Mouse (Mus musculus): ENCODE data around the gene Sv2a.
"Not testable (repeated sequence)": the region's sequence is repeated elsewhere in the genome, so short reads cannot be mapped to it uniquely, and the experiment has no call there.

Gene Sv2a

GRCm38 (mm10) chr3:96221640-96222038 is 40.7 kb downstream of the Sv2a start:
- DNase-seq, result peak; percentile 44

GRCm38 (mm10) chr3:96222774-96223173 is 41.8 kb downstream of the Sv2a start:
- no peak for DNase-seq

DNA sequence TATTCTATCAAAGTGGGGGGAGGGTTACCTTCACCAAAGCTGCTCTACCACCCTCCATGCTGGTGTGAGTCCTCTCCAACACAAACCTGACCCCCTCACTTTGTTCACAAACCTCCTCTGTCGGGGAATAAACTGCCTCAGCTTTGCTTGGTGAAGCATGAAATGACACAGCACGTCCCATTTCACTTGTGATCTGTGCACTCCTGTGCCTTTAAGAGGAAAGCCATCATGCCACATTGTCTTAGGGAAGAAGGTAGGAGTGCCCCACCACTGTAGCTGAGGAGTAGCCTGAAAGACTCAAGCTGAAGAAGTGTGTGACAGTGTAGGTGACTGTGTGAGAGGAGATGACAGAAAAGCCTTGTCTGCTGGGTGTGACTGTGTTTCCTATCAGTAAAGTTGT is 44.5 kb downstream of the Sv2a start:
- no peak for DNase-seq

DNA sequence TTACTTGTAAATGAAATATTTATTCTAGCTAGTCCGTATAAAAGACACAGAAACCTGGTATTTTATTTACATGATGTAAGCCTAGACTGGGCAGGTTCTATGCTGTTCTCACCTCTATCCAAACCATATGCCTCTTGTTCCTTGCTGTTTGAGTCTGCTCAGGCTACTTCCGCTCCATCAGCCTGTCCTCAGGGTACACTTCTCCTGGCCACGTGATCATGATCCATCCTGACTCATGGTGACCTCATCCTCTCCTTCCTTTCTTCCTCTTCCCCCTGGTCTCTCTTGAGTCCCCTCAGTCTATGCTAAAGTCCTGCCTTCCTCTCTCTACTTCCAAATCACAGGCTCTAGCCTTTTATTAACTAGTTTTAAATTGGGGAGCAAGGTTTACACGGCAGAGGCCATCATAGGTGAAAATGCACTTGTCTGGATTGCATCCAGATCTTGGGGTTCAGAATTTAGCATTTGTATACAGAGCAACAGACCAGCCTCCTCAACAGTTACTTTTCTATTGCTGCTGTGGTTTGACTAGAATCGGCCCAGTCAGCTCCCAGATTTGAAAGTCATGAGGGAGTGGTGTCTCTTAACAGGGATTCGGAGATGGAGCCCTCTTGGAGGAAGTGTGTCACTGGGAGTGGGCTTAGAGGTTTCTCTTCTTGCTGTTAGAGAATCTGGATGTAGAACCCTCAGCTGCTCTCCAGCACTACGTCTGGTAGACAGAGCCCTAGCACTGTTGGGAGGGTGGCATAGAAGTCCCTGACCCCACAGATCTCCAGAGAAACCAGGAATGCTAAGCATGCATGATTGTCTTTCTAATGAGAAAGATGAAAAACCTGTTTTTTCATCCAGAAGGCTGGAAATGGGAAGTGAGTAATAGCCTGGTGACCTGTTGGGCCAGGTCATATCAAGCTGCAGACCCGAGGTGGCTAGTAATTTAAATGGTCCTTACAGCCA is 46.0 kb downstream of the Sv2a start:
- DNase-seq, result no peak

GRCm38 (mm10) chr3:96228828-96229227 is 47.9 kb downstream of the Sv2a start:
- no peak for DNase-seq

- no peak for DNase-seq
Measured at GRCm38 (mm10) chr3:96230404-96230803, 49.5 kb downstream of the Sv2a start.

- no peak for DNase-seq
Measured at GRCm38 (mm10) chr3:96230910-96231757, 50.2 kb downstream of the Sv2a start.

GRCm38 (mm10) chr3:96231758-96232120 is 50.8 kb downstream of the Sv2a start:
- DNase-seq, result no peak

DNA sequence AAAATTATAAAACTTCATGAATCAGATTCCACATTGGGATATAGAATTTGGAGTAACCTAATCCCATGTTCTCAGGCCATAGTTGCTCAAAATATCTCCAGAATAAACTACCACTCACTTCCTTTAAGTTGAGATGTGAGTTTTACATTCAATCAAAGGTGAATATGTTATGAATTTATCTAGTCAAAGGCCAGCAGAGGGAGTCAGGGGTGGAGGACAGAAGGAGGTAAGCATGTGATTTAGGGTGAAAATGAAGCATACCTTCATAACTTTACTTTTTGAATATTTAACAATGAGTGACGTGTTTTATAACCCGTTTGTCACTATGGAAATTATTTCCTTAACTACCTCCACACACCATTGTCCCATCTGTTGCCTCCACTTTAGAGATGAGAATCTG is 54.0 kb downstream of the Sv2a start:
- DNase-seq, result no peak

GRCm38 (mm10) chr3:96235836-96236235 is 54.9 kb downstream of the Sv2a start:
- no peak for DNase-seq

DNA sequence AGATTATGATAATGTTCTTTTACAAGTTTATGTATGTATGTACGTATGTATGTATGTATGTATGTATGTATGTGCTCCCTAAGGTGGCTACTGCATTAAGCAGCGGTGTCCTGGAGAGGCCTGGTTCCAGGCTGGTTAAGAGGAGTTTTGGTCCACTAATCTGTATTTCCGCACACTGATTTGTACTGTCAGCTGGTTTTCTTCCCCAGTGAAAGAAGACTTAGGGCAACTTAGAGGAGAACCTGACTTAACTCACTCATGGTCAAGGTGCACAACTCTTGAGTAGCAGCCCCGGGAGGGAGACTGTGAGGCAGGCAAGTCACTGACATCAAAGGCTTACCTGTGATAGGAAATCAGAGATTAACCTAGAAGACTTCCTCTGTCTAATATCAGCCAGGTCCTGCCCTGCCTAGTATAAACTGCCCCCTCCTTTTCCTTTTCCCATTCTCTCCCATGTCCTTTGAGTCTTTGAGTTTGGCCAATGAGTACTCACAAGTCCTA is 55.9 kb downstream of the Sv2a start:
- DNase-seq, result no peak

GRCm38 (mm10) chr3:96237335-96237903 is 56.5 kb downstream of the Sv2a start:
- DNase-seq, result no peak

DNA sequence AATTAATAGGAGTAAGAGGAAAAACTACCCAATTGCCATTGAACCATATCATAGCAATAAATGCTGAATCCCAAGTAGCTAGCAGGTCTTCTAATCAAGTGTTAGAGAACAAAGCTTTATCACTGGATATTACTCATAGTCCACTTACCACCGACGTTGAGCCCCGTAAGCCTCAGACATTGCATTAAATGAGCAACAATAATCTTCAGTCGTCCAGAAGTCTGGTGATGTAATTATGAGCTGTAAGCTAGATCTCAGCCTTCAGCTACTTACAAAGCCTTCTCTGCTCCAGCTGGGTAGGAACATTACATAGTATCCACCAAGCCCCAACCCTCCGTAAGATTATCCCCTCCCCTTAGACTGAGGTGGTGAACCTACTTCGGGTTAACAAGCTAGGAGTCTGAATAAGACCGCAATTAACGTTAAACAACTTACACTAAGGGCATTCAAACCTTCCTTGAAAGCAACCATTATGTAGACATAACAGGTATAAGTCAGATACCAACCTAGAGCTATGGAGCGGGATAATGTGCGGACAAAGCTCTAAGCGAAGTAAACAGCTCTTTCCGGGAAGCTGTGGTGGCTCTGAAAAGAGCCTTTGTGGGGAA is 57.1 kb downstream of the Sv2a start:
- DNase-seq, result no peak

DNA sequence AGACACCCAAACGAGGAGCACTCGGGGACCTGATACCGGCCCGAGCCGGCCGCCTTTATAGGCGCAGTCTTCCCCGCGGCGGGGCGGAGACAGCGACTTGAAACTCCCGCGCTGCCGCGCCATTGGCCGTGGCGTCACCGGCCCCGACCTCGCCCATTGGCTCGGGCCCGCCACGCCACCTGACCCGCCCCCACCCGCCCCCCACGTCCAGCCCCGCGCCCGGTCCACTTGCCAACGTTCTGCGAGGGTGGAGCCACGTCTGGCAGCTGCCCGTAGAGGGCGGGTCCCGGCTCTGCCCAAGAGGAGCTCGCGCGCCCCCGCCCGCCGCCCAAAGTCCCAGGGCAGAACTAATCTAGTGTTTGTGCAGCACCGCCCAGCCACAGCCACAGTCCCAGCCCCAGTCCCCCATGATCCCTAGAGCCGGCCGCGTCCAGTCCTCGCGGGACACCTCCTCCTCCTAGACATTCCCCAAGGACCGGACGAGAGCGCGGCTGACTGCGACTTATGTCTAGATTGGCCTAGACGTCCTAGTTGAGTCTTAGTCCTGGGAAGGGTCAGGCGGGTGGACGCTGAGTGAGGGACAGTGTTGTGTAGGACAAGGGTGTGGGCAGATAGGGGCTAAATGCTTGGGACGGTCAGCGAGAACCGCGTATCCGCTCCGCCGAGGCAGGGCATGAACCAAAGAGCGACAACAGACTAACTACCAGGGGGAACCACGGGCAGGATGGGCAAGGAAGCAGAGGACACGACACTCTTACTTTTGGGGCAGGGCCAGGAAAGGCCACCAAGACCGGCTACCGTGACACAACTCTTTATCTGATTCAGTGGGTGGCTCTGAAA is 58.2 kb downstream of the Sv2a start, which contains the start of gene Hist2h3c2:
Gene Hist2h3c2, minus strand, starts transcription at position 174 of the 840 bp plus-strand sequence.
- DNase-seq, result not testable (repeated sequence)

DNA sequence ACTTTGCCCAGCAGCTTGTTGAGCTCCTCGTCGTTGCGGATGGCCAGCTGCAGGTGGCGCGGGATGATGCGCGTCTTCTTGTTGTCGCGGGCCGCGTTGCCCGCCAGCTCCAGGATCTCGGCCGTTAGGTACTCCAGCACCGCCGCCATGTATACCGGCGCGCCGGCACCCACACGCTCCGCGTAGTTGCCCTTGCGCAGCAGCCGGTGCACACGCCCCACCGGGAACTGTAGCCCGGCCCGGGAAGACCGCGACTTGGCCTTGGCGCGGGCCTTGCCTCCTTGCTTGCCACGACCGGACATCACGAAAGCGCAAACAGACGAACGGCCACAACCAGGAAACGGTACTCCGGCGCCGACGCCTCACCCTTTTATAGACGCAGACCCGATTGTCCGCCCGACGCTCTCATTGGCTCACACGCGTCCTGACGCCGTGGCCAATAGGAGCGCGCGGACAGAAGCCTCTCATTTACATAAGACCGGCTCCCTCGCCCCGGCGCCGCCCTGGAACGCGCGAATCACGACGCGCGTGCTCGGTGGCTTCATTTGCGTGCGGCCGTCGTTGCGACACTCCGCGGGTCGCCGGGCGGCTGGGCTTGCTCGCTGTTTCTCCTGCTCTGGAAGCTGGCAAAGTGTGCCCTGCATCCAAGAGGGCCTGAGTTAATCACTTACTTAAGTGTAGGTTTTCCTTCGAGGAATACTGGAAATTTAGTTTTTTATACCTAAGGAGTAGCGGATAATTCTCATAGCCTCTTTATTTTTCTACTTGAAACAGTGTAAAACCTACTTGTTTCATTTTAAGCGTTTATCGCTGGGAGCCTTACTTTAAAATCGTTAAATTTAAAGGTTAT is 59.2 kb downstream of the Sv2a start, which contains the start of gene Hist2h2aa2:
Gene Hist2h2aa2, minus strand, starts transcription at position 328 of the 850 bp plus-strand sequence.
- DNase-seq, result peak; percentile 97

DNA sequence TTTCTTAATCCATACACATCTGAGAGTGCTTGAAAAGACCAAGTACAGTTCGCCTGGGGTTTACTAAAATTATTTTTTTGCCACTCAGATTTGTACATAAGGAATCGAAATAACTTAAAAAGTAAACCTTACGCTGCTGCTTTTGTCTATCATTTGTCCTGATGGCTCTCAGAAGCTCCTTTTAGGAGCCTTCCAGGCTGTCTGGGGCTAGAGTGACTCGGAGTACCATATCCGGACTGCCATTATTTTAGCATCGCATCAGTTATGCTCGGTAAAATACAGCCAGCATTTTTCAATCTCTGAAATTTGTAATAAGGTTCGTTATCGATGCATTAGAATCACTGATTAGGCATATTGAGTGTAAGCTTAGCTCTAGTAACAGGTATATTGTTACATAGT is 59.8 kb downstream of the Sv2a start:
- DNase-seq, result no peak

GRCm38 (mm10) chr3:96243921-96244572 is 63.1 kb downstream of the Sv2a start:
- no peak for DNase-seq
